Mouse (Mus musculus) embryo, embryonic 9.5 days (tissue): Measurements from ENCODE around the gene Foxc2.

Experiments used
- DNase-seq: peaks from one replicate; pipeline ENCODE4 v3.0.0-alpha.2; 2017; ENCODE audit errors: extremely low spot score

Gene Foxc2

DNA sequence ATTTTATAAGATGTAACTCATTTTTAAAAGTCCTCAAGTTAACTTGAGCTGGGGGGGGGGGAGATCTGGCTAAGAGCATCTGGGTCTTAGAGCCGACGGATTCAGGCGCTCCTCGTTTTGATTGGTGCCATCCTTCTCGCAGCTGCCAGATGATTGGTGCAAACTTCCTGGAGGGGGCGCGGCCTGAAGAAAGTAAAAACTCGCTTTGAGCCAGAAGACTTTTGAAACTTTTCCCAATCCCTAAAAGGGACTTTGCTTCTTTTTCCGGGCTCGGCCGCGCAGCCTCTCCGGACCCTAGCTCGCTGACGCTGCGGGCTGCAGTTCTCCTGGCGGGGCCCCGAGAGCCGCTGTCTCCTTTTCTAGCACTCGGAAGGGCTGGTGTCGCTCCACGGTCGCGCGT, at the start of gene Foxc2:
Gene Foxc2 (plus strand): TSS at position 224 of the 400 bp plus-strand sequence.
- peak; percentile 82 for DNase-seq

DNA sequence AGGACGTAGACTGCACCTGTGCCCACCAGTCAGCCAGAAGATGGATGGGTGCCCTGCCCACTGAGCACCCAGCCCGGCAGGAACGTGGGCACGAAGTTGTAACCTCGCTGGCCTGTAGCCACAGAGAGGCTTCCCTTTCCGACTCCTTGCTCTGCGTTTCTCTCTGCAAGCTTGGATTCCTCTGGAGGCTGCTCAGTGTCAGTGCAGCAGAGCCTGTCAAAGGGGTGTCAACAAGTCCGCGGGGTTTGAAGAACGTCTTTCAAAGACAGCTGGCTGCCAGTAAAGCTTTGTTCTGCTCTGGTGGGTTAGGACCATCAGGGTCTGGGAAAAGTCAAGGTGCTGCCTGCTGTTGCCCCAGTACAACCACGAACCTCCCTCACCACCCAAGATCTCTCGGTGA, 44.5 kb upstream of the Foxc2 start:
- DNase-seq, result no peak

- no peak for DNase-seq
These were observed 43.4 kb upstream of the Foxc2 start for GRCm38 (mm10) chr8:121072406-121073130.

GRCm38 (mm10) chr8:121073174-121074107, 42.5 kb upstream of the Foxc2 start:
- no peak for DNase-seq

DNA sequence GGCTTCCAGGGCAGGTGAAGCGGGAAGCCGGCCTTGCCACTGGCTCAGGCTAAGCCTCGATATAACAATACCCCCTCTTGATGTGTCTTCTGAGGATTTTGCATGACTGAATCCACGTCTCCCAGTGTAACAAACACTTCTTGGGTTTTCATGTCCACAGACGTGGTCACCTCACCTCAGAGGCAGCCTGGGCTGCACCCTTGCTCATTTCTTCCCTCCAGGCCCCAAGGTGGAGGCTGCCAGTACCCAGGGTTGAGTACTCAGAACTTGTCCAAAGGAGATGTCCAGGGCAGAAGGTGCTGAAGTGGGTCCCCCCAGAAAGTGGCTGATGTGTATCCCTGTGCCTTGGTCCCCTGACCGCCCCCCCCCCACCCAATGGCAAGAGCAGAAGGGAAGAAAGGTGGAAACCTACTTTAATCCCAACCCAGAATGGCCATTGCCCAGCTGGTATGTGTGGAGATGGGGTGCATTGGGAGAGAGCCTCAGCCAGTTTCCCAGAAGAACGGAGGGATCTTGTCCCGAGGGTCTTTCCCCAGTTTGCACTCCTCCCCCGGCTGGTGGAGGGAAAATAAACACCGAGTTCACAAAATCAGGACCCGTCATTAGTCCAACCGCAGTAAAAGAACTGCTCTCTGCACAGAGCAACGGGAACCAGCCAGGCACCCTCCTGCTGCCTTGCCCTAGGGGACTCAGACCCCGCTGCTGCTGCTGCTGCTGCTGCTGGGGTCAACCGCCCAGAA, 41.7 kb upstream of the Foxc2 start:
- DNase-seq, result no peak

GRCm38 (mm10) chr8:121074848-121075145, 41.2 kb upstream of the Foxc2 start:
- no peak for DNase-seq

GRCm38 (mm10) chr8:121075936-121076335, 40.0 kb upstream of the Foxc2 start:
- no peak for DNase-seq

DNA sequence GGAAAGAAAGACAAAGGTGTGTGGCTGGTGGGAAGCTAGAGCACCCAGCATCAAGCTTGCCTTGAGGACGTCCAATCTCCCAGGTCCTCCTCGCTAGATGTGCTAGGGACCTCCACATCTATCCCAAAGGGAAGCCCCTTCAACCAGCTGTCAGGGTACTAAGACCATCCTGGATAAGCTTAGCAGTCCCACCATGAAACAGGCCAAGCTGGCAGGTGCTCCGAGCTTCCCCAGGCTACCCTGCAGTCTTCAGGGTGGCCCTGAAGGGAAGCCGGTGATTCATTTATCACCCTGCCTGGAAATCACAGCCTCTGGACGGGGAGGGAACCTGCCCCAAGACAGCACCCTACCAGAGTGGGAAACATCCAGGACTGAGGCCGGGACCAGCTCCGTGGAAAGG, 39.4 kb upstream of the Foxc2 start:
- no peak for DNase-seq

DNA sequence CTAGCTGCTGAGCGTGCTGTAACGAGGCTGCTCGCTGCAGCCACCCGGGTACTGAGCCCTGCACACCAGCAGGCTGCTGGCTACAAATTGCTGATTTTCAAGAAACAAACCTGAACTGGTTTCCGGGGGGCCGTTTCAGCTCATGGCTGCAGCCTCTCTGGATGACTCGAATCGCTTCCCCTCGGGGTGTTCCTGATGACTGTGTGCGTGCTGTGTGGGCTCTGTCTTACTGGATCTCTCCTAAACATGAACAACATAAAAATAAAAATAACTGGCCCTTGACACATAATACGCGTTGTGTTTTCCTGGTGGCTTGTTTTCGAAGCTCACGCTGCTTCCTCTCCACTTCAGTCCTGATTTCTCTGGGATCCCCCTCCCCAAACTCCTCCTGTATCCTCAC, 37.2 kb upstream of the Foxc2 start:
- no peak for DNase-seq

DNA sequence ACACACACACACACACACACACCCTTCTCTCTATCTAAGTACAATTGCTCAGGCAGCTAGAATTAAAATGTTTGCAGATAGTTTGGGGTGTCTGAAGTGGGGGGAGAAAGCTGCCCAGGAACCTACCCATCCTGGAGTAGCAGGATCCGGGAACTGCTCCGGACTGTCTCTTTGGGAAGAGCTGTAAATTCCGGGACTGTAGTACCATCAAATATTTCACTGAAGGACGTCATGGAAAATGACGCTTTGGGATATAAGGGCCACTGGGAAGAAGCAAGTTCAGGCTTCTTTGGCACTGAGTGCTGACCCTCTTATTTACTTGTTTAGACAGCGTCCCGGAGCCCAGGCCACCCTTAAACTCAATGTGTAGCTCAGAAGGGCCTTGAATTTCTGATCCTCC, 36.8 kb upstream of the Foxc2 start:
- DNase-seq, result no peak

DNA sequence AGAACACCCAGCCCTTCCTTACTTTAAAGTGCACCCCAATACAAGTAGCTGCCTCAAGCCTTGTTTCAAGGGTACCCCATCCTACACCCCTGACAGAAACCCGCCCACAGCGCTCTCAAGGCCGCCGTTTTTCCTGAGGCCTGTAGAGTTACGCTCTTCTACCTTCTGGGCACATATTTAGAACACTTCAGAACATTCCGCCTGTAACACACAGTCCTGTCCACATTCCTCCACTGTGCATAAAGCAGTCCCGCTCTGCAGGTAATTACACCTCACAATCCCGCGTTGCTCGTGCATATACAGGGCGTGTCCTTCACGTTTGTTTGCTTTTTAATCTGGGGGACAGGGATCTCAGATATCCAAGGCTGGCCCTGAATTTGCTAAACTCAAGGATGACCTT, 36.0 kb upstream of the Foxc2 start:
- no peak for DNase-seq

- no peak for DNase-seq
These were observed 35.4 kb upstream of the Foxc2 start for GRCm38 (mm10) chr8:121080361-121081090.

GRCm38 (mm10) chr8:121081398-121081797, 34.6 kb upstream of the Foxc2 start:
- no peak for DNase-seq

DNA sequence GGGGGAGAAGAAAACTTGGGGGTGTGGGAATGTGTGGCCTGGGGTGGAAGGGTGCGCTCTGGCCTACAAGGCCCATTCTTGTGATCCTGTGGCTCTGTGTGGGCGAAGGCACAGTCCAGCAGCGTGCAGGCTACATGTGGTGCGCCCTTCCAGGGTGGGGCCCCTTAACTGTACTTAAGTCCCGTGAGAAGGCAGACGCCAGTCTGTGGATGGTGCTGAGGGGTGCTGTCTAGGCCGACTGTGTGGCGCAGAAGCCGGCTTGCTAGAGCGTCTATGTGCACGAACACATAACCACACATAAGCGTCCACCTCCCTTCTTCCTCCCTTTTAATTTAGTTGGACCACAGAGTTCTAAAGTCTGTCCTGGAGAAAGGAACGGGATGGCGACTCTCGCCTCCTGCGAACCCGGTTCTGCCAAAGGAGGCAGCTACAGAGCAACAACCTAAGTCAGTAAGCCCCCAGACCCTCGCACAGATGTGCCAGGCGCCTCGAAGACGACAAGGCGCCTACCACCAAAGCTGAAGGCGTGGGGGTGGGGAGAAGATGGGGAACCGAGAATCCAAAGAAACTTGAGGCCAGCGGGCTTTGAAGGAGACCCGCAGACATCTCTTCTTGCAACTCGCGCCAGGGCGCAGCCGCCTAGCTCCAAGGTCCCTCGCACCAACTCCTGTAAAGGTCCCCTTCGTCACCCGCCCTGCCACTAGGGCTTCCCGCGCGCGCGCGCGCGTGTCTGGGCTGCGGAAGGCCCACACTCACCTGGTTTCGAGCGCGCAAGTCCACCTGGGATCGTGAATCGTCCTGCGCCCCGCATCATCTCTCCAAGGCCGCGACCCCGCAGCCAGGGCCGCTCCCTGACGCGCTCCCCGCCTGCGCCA, 33.5 kb upstream of the Foxc2 start:
- no peak for DNase-seq

GRCm38 (mm10) chr8:121083093-121083935, 32.7 kb upstream of the Foxc2 start:
- DNase-seq, result peak; percentile 84

GRCm38 (mm10) chr8:121083936-121084209, 32.1 kb upstream of the Foxc2 start:
- DNase-seq, result no peak

GRCm38 (mm10) chr8:121084210-121084951, 31.6 kb upstream of the Foxc2 start, which contains the start of gene Foxf1:
TSS of gene Foxf1 (plus strand) at chr8:121084386.
- DNase-seq, result no peak

DNA sequence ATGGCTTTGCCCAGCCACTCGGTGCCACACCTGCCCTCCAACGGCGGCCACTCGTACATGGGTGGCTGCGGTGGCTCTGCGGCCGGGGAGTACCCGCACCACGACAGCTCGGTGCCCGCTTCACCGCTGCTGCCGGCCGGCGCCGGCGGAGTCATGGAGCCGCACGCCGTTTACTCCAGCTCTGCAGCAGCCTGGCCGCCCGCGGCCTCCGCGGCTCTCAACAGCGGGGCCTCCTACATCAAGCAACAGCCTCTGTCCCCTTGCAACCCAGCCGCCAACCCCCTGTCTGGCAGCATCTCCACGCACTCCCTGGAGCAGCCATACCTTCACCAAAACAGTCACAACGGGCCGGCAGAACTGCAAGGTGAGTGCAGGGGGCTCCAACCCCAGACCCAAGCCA, 31.0 kb upstream of the Foxc2 start:
- DNase-seq, result no peak

GRCm38 (mm10) chr8:121085561-121085960, 30.4 kb upstream of the Foxc2 start:
- no peak for DNase-seq
